Mouse (Mus musculus): Measurements from ENCODE around the gene 4930430F08Rik.

GRCm38 (mm10) chr10:100620040-100620439 is 29.8 kb upstream of the 4930430F08Rik start:
- TF ChIP-seq CTCF (IDR thresholded peaks at IDR 0.05; ENCODE audit: borderline replicate concordance, insufficient read depth, low read length) (no peak), POLR2A (IDR thresholded peaks at IDR 0.05; ENCODE audit: low read depth, low read length) (no peak)
